Mouse (Mus musculus) neutrophil, adult 65 days (primary cell): Measurements from ENCODE around the gene Defb5. TPM values are rescaled to one million over a fixed set of nuclear protein-coding genes. Genes with fewer than 3 reads are reported as not detected.

ENCODE experiments used
- total RNA-seq: library from RNA; stranded (reverse); gene quantifications from 2 replicates; pipeline ENCODE4 v1.2.4, GENCODE M21; 2023

Gene Defb5
- total RNA-seq, result not detected in 2 replicates

GRCm38 (mm10) chr8:19247280-19247679, at the start of gene Defb5:
Defb5 (plus strand) TSS chr8:19247580.

GRCm38 (mm10) chr8:19225161-19225560, 22.2 kb upstream of the Defb5 start, which contains the start of gene Defb6:
Defb6 (plus strand) TSS chr8:19225478.

GRCm38 (mm10) chr8:19239616-19240015, 7.8 kb upstream of the Defb5 start, which contains the start of gene Defb46:
Defb46 (plus strand) TSS chr8:19239916.

GRCm38 (mm10) chr8:19293060-19293459, 45.7 kb downstream of the Defb5 start, which contains the start of gene Defb3:
Defb3 (plus strand) TSS chr8:19293360.

Other genes starting within 250 kb of the Defb5 start
- not detected in 2 replicates for gene Defb38, start 221.0 kb upstream of the Defb5 start, total RNA-seq
- gene Defb39, start 182.8 kb upstream of the Defb5 start, total RNA-seq, result not detected in 2 replicates
- not detected in 2 replicates for gene Defb12, start 132.7 kb upstream of the Defb5 start, total RNA-seq
- not detected in 2 replicates for gene Defb34, start 123.8 kb upstream of the Defb5 start, total RNA-seq
- not detected in 2 replicates for gene Gm45826, start 106.8 kb upstream of the Defb5 start, total RNA-seq
- gene Defb14, start 53.2 kb upstream of the Defb5 start, total RNA-seq, result not detected in 2 replicates
- not detected in 2 replicates for gene Defb4, start 48.9 kb upstream of the Defb5 start, total RNA-seq
- not detected in 2 replicates for gene Defb6, start 22.1 kb upstream of the Defb5 start, total RNA-seq
- not detected in 2 replicates for gene Defb46, start 7.7 kb upstream of the Defb5 start, total RNA-seq
- not detected in 2 replicates for gene Defb3, start 45.8 kb downstream of the Defb5 start, total RNA-seq
- not detected in 2 replicates for gene Defb8, start 200.0 kb downstream of the Defb5 start, total RNA-seq
- gene Defb7, start 247.5 kb downstream of the Defb5 start, total RNA-seq, result not detected in 2 replicates